Mouse (Mus musculus): ENCODE results near the gene Slc28a2.
"Not testable (repeated sequence)": the region's sequence is repeated elsewhere in the genome, so short reads cannot be mapped to it uniquely, and the experiment has no call there.

Slc28a2 gene

GRCm38 (mm10) chr2:122426200-122426599 is at the start of gene Slc28a2:
Gene Slc28a2 (plus strand): TSS chr2:122426477.
- peak; percentile 10 to 27 for DNase-seq (ENCODE audit: low spot score in 2 of 2)

- peak; percentile 97 to 98 for DNase-seq (ENCODE audit: low spot score in 2 of 2)
Measured at GRCm38 (mm10) chr2:122377215-122377674, 49.0 kb upstream of the Slc28a2 start.

- DNase-seq (ENCODE audit: low spot score in 2 of 2) = peak; percentile 65
Measured at GRCm38 (mm10) chr2:122377751-122378246, 48.5 kb upstream of the Slc28a2 start.

GRCm38 (mm10) chr2:122378421-122379291 is 47.6 kb upstream of the Slc28a2 start:
- DNase-seq (ENCODE audit: low spot score in 2 of 2) = no peak

GRCm38 (mm10) chr2:122379292-122379650 is 47.0 kb upstream of the Slc28a2 start:
- no peak for DNase-seq (ENCODE audit: low spot score in 2 of 2)

- DNase-seq (ENCODE audit: low spot score in 2 of 2) = peak in 1 of 2 experiments; percentile 63
Measured at GRCm38 (mm10) chr2:122380768-122381311, 45.4 kb upstream of the Slc28a2 start.

- DNase-seq (ENCODE audit: low spot score in 2 of 2) = no peak
Measured at GRCm38 (mm10) chr2:122381329-122382103, 44.8 kb upstream of the Slc28a2 start.

GRCm38 (mm10) chr2:122382121-122382520 is 44.2 kb upstream of the Slc28a2 start:
- no peak for DNase-seq (ENCODE audit: low spot score in 2 of 2)

GRCm38 (mm10) chr2:122385095-122385494 is 41.2 kb upstream of the Slc28a2 start:
- DNase-seq (ENCODE audit: low spot score in 2 of 2) = no peak

GRCm38 (mm10) chr2:122387135-122387534 is 39.1 kb upstream of the Slc28a2 start:
- not testable (repeated sequence) for DNase-seq (ENCODE audit: low spot score in 2 of 2)

GRCm38 (mm10) chr2:122396150-122396549 is 30.1 kb upstream of the Slc28a2 start:
- no peak for DNase-seq (ENCODE audit: low spot score in 2 of 2)

GRCm38 (mm10) chr2:122407607-122408006 is 18.7 kb upstream of the Slc28a2 start:
- DNase-seq (ENCODE audit: low spot score in 2 of 2) = no peak

GRCm38 (mm10) chr2:122408928-122409327 is 17.3 kb upstream of the Slc28a2 start:
- no peak for DNase-seq (ENCODE audit: low spot score in 2 of 2)

- DNase-seq (ENCODE audit: low spot score in 2 of 2) = not testable (repeated sequence)
Measured at GRCm38 (mm10) chr2:122426645-122427044, 368 bp downstream of the Slc28a2 start.

GRCm38 (mm10) chr2:122438706-122439482 is 12.6 kb downstream of the Slc28a2 start:
- DNase-seq (ENCODE audit: low spot score in 2 of 2) = not testable (repeated sequence)

GRCm38 (mm10) chr2:122440521-122440920 is 14.2 kb downstream of the Slc28a2 start:
- DNase-seq (ENCODE audit: low spot score in 2 of 2) = peak; percentile 50 to 51

- DNase-seq (ENCODE audit: low spot score in 2 of 2) = no peak
Measured at GRCm38 (mm10) chr2:122441000-122441933, 15.0 kb downstream of the Slc28a2 start.

GRCm38 (mm10) chr2:122450351-122450750 is 24.1 kb downstream of the Slc28a2 start:
- no peak for DNase-seq (ENCODE audit: low spot score in 2 of 2)

- DNase-seq (ENCODE audit: low spot score in 2 of 2) = no peak
Measured at GRCm38 (mm10) chr2:122452426-122452825, 26.1 kb downstream of the Slc28a2 start.

- peak; percentile 70 to 76 for DNase-seq (ENCODE audit: low spot score in 2 of 2)
Measured at GRCm38 (mm10) chr2:122466901-122467300, 40.6 kb downstream of the Slc28a2 start.
